Mouse (Mus musculus): ENCODE measurements around the gene Mpped2.

- TF ChIP-seq CTCF (conservative IDR thresholded peaks at IDR 0.05; ENCODE audit: low read length) (no peak), POU5F1 (IDR thresholded peaks at IDR 0.05; ENCODE audit: borderline replicate concordance, low read length) (no peak)
Measured at GRCm38 (mm10) chr2:106722020-106722419, 29.0 kb downstream of the Mpped2 start.
